In genomic region chr2:95715355-95715754, GRCm38 (mm10) we compare ENCODE assay signal across 16 mouse cellular contexts.
"Had no signal": no experiment of that assay in that cellular context is flagged by ENCODE, and none has a peak within 500 bp of the region (broad histone marks: within the 10 kb centered on the region; RNA-seq: fewer than 3 reads in every experiment).

No protein-coding gene starts in this region.

- ATAC-seq: hindbrain, postnatal 0 days; intestine, embryonic 16.5 days; liver, postnatal 0 days had no signal

- DNase-seq: gastrocnemius, postnatal 14 days; gastrocnemius, postnatal 36 days; heart, adult 11 months; heart, adult 2 months; heart, postnatal 14 days; heart, postnatal 36 days; kidney, adult 11 months; kidney, adult 2 months; kidney, adult 9 months; kidney, postnatal 14 days; kidney, postnatal 36 days; liver; liver, embryonic 13.5 days; liver, postnatal 0 days had no signal
